Mouse (Mus musculus) megakaryocyte, embryonic 14.5 days (primary cell): ENCODE data around the gene Gprc5a.

Experiments used
- FLI1 ChIP-seq: IDR thresholded peaks from 2 replicates; pipeline ENCODE4 v1.6.1; 2012; ENCODE audit warnings: low read length, inconsistent platforms, mixed read lengths
- GATA1 ChIP-seq: IDR thresholded peaks from 3 replicates; pipeline ENCODE4 v1.6.1; 2012; ENCODE audit warnings: mixed read lengths, low read length, inconsistent platforms, borderline replicate concordance

- TF ChIP-seq GATA1 (no peak), FLI1 (no peak)
Measured at GRCm38 (mm10) chr6:135041930-135042329, 23.5 kb upstream of the Gprc5a start.
